Mouse (Mus musculus): ENCODE measurements around the gene Elf3. TPM values are rescaled to one million over a fixed set of nuclear protein-coding genes. Genes with fewer than 3 reads are reported as not detected.
"Not testable (repeated sequence)": the region's sequence is repeated elsewhere in the genome, so short reads cannot be mapped to it uniquely, and the experiment has no call there.

The Elf3 gene
- polyA plus RNA-seq (2012; rRNA removed): 82.7 and 109 TPM in 2 replicates

DNA sequence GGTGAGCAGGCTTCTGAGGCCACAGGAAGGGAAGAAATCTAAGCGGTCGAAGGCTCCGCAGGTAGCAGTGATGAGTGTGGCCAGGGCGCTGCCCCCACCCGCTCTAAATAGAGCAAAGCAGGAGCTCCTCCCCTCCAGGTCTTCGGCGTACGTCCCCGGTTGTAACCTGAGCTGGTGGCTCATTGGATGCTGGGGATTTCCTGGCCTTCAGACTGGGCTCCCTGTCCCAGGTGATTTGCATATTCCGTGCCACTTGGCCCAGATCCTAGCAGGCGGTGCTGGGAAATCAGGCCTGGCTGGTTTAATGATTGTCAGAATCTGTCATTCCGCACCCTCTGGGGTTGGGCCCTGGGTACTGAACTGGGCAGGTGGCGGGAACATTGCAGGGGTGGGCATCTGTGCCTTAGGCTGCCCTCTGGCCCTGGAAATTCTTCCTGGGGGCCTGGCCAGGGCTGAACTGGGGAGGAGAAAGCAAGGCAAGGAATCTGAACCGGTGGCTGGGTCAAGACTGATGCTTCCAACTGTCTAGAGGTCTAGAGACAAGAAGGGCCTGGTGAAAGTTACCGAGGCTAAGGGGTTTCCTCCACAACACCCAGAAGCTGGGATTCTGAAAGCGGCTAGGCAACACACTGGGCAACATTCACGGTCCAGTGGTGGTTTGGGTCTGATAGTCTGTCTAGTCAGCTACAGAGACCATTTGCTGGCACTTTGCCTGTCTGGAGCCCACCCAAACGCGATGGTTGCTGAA lies at the start of gene Elf3:
Gene Elf3 (minus strand): TSS at position 189 of the 748 bp plus-strand sequence.
- no peak for DNase-seq (ENCODE audit: low read depth)

DNA sequence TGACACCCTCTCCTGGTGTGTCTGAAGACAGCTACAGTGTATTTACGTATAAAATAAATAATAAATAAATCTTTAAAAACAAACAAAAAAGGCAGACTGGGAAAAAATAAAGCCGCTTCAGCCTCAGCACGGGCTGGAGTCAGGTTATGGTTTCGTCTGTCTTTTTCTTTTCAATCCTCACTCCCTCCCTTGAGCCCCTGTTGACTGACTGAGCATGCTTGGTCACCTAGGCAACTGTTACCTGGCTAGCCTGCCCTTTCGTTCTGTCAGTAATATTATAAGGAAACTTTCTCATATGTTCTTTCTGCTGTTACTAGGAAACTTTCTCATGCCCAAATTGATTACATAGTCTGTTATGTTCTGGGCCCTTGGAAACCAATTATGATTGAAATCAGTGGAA lies 32.5 kb upstream of the Elf3 start:
- DNase-seq (ENCODE audit: low read depth): no peak

DNA sequence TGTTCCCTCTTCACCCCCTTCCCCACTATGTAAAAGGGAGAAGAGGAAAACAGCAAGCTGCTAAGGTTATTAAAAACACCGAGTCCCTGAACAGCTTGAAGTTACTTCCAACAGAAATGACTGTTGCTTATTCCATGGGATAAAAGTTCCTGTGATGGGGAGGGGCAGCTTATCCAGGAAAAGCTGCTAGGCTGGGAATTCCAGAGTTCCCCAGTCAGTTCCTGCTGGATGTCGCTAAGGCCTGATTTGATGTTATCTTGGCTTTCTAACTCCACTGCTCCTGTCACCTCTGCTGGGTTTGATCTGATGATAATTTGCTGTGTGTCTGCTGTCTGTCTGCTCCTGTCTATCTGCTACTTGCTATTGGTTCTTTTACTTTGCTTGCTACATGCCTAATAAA lies 27.9 kb upstream of the Elf3 start:
- no peak for DNase-seq (ENCODE audit: low read depth)

DNA sequence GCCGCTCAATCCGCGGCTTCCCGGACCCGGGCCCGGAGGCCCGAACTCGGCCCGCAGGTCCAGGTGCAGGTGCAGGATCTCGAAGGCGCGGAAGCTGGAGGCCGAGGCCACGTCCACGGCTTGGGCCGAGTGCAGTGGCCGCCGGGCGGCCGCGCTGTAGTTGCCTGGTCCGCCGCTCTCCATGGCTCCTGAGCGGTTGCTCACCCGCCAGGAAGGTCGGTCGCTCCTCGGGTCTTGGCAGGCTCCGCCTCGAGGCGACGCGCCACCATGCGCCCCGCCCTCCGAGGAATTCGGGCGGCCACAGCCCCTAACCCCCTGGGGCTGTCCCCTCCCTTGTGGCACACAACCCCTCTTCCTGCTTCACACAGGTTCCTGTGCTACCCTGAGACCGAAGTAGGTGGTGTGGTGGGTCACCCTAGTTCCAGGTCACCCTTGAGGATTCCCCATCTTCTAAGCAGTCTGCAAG lies 25.5 kb upstream of the Elf3 start, which contains the start of gene Rnpep:
Gene Rnpep (minus strand): TSS at position 259 of the 466 bp plus-strand sequence.
- DNase-seq (ENCODE audit: low read depth): no peak

DNA sequence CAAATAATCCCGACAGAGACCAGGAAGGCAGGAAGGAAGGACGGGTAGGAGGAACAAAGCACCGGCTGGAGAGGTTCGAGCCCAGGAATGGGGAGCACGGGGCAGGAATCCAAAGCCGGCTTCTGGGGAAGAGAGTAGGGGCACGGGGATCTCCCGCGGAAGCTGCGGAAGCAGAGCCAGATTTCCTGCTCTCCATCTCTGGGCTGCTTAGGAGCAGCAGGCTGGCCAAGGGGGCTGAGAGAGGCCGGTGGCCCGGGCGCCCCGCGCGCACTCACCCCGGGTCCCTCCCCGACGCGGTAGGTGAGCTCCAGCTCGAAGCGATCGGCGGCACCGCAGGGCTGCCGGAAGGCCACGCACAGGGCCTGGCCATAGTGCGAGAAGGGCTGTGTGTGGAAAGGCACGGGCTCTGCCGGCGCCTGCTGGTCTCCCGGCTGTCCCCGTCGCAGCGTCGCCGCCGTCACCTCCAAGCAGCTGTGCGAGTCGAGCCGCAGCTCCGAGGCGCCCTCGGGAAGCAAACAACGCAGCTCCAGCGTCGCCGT lies 25.0 kb upstream of the Elf3 start:
- no peak for DNase-seq (ENCODE audit: low read depth)

DNA sequence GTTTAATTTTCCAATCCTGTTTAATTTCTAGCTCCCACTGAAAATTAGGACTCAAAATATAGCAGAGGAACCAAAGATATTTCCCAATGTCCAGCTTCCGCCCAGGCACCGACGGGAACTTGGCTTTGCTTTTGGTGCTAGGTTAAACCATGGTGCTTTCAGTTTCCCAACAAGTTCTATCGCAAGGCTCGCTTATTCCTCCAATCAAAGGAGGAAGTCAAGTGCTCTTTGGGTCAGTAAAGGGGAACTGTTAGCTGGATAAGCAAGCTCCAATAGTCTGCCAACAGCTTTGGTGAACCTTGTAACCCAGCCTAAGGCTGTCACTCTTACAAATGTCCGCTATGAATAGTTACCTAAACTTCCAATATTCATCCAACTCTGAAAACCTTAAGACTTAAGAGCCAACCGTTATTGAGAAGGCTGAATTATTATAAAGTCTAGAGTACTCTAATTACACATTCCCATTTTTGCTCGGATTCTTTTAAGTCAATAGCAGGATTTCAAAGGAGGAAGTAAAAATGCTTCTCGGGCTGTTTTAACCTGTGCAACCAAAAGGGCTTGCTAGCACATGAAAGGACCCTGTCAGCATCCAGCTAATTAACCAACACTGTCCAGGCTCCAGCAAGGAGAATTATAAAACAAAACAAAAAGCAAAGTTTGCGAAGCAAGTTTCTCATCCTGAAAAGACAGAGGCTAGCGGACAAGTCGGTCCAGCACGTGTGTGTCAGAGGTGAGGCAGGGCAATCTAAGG lies 24.3 kb upstream of the Elf3 start:
- DNase-seq (ENCODE audit: low read depth): no peak

DNA sequence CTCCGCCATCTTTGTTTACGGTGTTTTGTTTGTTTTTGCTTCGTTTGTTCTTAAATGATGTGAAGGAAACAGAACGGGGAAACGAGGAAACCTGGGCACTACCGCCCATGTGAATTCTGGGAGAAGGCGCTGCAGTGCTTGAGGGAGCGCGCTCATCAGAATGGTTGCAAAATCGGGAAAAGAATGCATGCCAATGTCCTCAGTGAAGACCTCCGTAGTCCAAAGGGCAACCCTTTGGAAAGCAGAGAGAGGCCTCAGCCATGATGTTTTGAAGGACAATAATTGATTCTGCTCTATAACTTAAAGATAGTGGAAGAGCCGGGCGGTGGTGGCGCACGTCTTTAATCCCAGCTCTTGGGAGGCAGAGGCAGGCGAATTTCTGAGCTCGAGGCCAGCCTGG lies 23.5 kb upstream of the Elf3 start:
- no peak for DNase-seq (ENCODE audit: low read depth)

DNA sequence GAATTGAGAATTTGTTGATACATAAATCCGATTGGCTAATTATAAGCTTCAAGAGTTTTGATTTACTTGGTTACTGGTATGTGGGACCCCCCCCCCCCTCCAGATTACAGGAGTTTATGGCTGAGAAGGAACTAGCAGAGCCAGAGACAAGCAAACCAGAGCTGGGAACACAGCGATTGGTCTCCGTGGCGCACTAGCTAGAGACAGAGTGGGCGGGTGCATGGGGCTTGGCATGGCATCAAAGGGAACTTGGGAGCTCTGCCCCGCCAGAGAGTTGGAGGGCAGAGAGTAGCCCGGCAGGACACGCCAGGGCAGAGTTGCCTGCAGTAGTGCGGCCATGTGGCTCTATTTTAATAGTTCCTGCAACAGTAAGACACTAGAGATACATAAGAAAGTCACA lies 22.3 kb upstream of the Elf3 start:
- DNase-seq (ENCODE audit: low read depth): no peak

DNA sequence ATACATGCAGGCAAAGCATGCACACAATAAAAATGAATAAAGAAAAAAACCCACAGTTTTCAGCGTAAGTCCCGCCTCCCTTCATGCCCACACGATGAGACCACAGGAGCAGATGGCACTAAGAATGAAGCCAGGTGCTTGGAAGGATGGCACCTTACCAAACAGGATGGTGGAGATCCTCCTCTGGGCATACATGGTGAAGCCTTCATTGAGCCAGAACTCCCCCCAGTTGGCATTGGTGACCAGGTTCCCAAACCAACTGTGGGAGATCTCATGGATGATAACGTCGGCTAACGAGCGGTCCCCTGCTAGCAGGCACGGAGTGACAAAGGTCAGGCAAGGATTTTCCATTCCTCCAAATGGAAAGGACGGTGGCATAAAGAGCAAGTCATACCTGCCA lies 13.0 kb upstream of the Elf3 start:
- no peak for DNase-seq (ENCODE audit: low read depth)

DNA sequence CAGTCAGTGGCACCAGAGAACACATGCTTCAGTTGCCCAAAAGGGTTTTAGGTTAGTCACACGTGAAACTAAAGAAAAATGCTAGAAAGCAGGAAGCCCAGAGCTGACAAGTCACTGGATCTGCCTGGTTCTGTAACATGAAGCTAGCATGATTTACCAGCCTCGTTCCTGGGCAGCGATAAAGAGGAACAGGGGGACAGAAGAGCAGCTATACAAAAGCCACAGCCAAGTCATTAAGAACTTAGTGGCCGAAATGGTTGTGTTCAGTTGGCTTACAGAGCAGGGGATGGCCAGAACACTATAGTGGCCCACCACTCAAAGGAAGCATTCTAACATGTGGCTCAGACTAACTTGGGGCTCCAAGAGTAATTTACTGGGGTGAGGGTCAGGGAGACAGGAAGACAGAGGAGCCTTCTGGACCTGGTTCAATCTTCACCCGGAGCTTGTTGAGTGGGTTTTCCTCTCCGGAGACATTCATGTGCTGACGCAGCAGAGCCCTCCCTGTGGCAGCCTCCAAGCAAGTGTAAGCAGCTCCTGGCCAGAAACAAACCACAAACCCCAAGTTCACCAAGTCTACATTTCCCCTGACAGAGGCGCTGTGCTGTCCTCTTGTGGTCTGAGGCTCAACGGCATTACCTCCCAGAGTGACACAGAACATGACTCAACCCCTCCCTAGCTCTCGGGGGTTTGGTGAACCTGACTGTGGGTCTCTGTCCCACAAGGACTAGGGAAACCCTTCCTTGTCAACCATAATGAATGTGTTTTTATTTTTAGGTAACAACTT lies 9.5 kb upstream of the Elf3 start:
- DNase-seq (ENCODE audit: low read depth): no peak

DNA sequence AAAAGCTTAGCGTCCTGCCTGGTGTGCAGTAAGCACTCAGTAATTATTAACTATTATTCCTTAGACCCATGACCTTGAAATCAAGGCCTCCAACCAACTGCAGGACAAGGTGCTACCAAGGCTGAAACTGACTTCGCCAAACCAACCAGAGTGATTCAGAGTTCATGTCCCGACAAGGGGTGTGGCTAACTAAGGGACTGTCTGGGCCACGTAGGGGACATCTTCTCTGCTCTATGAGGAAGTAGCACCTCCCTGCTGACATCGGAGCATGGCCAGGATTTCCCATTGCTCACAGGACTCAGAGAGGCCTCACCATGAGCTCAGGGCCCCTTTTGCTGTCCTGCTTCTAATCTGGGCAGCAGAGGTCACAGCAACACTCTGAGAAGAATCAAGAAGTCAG lies 7.5 kb upstream of the Elf3 start:
- DNase-seq (ENCODE audit: low read depth): no peak

DNA sequence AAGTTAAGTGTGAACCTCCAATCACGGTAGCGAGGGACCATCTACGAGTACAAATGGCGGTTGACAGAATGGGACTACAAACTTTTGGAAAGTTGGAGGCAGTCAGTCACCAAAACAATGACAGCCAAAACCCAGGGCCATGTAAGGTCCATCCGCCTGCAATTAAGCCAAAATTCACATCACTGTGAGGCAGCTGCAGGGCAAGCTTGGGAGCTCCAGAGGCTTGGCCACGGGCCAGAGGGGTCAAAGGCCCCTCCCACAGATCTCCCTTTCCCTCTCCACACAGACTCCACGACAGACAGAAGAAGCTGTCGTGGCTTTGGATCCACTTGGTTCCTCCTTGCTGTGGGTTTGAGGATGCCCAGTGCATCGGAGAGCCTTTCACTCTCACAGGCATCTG lies 4.9 kb upstream of the Elf3 start:
- DNase-seq (ENCODE audit: low read depth): no peak

DNA sequence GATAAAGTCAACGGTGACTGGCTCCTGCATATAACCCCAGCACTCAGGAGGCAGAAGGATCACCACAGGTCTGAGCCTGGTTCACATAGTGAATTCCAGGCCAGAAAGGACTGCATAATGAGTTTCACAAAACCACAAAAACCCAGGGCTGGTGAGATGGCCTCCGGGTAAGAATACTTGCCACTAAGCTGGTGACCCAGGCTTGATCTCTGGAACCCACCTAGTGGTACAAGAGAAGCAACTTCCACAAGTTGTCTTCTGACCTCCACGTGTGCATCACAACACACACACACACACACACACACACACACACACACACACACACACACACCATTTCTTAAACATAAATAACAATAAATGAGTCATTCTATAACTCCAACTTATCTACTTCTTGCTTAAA lies 4.0 kb upstream of the Elf3 start:
- no peak for DNase-seq (ENCODE audit: low read depth)

DNA sequence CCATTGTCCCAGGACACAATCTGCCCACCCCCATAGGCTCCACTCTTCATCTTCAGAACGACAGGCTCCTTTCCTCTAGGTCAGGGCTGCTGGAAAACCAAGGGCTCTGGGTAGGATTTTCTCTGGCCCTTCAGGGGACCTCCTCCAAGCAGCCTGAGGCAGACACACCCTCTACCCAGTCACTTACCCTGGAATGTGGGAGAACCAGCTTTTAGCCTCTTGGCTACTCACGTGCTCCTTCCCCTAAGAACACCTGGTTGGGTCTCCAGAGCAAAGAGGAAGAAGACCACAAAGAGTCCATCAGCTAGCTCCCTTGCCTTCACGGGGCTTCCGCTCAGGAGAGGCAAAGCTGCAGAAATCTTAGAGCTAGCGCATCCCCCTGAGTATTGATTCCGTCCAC lies 2.6 kb upstream of the Elf3 start:
- no peak for DNase-seq (ENCODE audit: low read depth)

DNA sequence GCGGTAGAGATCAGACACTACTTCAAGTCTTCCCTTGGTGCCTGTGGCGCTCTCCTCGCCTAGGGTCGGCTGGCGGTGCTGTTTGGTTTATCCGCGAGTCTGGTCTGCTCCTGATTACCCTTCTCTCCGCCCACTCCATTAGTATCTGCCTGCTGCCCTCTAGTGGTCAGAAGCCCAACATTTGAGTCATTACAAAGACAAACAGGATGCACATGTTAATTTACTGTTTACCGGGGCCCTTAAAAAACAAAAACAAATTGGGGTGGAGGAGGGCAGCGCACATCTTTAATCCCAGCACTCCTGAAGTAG lies 714 bp upstream of the Elf3 start:
- no peak for DNase-seq (ENCODE audit: low read depth)

DNA sequence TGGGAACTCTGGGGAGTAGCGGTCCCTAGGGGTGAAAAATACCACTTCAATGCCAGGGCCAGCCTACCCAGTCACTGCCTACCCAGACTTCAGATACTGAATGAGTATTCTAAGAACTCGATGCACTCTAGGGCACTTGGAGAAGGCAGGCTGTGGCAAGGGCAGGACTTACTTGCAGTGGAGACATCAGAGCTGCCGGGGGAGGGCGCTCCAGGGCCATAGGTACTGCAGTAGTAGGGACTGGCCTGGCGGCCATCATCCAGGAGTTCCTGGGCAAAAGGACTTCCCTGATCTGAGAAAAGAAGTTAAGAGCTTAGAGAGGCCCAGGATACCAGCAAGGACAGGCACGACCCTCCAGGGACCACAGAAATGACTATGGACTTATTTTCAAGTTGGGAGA lies 2.1 kb downstream of the Elf3 start:
- DNase-seq (ENCODE audit: low read depth): no peak

DNA sequence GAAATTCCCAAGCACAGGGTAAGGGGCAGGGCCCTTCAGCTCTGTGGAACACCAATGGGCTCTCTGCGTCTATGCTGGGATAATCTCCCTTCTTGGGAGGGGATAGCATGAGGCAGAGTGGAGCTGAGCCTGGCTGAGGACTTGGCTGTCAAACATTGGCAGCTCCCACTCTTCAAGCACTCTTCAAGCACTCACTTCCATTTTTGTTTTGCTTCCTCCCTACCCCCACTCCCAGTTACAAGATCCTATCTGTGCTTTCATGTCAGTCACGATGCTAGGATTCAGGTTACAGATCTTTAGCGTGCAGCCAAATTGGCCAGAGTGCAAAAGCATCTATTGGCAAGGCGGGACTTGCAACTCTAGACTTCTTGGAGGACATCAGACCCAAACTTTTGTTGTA lies 5.5 kb downstream of the Elf3 start:
- no peak for DNase-seq (ENCODE audit: low read depth)

DNA sequence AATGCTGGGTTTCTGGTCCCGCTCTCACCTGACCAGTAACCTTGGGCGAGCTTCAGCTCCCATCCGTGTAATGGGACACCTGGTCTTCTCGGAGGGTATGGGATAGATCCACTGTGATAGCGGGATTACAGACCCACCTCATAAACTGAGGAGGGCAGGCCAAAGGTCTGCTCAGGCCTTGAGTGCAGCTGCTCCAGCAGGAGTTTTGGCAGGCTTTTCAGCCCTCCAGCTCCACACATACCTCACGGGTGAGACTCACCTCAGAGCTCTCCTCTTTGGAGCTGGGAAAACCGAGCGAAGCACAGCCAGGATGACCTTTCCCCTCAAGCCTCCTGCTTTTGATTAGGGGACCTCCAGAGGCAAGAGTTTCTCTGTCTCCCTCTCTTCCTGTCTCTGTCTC lies 7.0 kb downstream of the Elf3 start:
- DNase-seq (ENCODE audit: low read depth): no peak

DNA sequence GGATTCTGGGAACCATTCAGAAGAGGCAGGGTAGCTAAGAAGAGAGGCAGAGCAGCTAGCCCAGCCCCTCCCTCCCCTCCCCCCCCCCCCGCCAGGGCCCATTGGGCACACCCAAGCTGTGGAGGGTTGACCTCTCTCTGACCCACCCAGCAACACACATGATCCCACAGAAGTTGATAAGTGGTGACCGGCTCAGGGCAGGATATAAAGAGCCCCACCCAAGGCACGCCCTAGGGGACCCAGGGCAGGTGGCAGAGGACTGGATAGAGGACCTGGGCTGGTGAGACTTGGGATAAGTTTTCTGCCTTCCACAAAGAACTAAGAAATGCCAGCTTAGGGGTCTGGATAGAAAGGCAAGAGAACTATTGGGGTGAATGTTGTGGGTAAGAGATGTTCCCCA lies 7.7 kb downstream of the Elf3 start:
- DNase-seq (ENCODE audit: low read depth): no peak

DNA sequence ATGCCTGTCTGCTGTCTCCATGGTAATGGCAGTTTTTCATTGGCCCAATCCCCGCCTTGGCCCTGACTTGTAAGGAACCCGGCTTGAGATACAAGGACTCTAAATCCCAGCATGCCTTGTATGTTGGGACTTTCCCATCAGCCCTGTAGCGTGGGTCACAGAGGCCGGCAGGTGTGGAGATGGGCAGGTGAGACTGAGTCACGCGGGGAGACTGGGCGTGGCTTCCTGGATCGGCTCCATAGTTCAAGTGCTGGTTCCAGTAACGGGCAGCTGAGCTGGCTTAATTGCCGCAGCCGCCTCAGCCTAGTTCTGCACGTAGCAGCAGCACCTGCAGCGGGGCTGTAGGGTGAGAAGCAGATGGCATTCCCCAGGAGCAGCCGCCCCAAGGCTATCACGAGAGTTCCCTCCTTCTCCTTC lies 9.9 kb downstream of the Elf3 start:
- DNase-seq (ENCODE audit: low read depth): no peak

DNA sequence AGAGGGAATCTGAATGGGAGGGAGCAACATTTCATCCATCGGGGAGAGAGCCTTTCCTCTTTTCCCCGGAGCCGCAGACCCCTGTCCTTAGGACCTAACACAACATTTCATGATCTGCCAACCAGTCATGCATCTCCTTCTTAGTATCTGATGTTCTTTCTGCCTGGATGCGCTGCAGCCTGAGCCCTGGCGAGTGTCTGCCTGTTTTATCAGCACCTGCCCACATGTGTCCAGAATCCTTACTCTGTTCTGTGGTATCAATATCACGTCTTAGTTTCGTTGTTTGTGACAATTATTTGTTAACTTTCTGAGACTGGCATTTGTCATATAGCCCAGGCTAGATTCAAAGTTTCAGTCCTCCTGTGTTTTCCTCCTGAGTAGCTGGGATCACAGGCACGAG lies 14.4 kb downstream of the Elf3 start:
- DNase-seq (ENCODE audit: low read depth): no peak

DNA sequence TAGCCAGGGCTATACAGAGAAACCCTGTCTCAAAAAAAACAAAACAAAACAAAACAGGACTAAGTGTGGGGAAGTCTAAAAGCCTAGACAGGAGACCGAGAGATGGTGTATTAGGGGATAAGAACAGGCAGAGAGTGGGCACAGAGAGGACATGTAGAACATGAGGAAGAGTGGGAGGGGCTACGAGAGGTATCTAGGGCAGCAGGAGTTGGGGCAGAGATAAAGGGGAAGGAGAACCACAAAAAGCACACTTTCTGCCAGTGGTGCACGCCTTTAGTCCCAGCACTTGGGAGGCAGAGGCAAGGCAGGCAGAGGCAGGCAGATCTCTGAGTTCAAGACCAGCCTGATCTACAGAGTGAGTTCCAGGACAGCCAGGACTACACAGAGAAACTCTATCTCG lies 18.2 kb downstream of the Elf3 start:
- not testable (repeated sequence) for DNase-seq (ENCODE audit: low read depth)

Data from gonadal fat pad, adult 2 months (tissue).